Mouse (Mus musculus) spleen, adult 2 months (tissue): ENCODE results near the gene Vmn2r2.

Source experiments
- CTCF ChIP-seq: fragments of 200-500 bp; IDR thresholded peaks from 2 replicates; pipeline ENCODE4 v1.5.1; 2011; ENCODE audit warnings: mild to moderate bottlenecking, inconsistent platforms; ENCODE audit not compliant: insufficient read depth, insufficient read length, insufficient replicate concordance; ENCODE audit errors: extremely low read depth
- POLR2A ChIP-seq: fragments of 200-500 bp; IDR thresholded peaks from 2 replicates; pipeline ENCODE4 v1.6.1; 2011; ENCODE audit warnings: low read depth, low read length, inconsistent platforms

DNA sequence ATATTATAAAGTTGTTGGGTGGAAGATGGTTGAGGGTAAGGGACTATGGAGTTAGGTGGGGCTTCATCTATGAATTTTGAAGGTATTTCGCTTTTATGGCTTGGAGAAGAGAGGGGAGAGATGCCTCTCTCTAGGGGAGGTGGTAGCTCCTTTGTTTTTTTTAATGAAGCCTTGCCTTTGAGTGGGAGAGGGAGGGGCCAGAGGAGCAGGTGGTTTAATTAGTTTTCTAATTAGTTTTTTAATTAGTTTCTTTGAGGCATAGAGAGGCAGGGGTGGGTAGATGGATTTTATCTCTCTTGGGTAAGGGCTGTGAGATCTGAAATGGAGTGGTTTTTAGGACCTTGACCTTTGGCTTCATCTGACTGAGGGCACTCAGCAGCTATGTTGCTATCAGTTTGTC is 29.0 kb downstream of the Vmn2r2 start:
- TF ChIP-seq CTCF (no peak), POLR2A (no peak)
